ENCODE assay signal across 8 mouse cellular contexts in the genomic region with DNA sequence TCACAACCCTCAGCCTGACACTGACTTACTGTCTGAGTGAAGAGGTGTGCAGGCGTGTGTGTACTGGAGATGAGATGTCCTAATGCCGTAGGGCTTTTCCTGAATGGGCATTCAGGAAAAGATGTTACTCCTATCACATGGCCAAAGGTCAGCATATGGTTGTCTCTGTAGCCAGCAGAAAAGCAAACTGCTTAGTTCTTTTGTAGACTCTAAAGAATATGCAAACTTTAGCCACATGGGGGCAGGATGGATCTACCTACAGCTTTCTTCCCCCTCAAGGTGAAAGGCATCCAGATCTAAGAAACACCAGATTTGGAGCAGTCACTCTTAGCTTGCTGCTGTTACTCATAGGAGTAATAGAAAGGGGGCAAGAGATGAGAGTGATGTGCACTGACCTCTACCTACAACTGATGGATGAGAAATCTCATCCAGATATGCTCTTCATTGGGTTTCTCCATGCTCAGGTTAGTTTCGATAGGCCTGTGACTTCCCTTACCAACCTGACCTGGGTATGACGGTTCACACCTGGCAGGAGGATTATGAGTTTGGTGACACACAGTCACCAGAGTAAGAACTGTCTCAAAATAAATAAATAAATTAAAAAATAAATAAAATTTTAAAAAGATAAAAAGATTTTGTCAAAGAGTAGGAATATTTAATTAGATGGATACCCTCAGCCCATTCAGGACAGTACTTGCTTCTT.
DNase-seq lines count a peak whose midpoint lies in the region; ATAC-seq and TF ChIP-seq lines count a peak whose summit lies in the region.

No protein-coding gene starts in this region.

- H3K9me3 ChIP-seq in hindbrain, postnatal 0 days (ENCODE audit: low read length) = no peaks in the 10 kb centered on the region
- H3K9me3 ChIP-seq in lung, postnatal 0 days (ENCODE audit: low read length) = no peaks in the 10 kb centered on the region

- H3K4me2 ChIP-seq in hindbrain, postnatal 0 days (ENCODE audit: low read depth, low read length) = no peak overlapping the region
- no peak overlapping the region for H3K4me2 ChIP-seq in lung, postnatal 0 days (replicated peaks; ENCODE audit: low read depth, low read length)

- peak; percentile 62; the same call in 1 of the 2 replicates for ATAC-seq in hindbrain, postnatal 0 days
- no peak; the same call in 1 of the 2 replicates for ATAC-seq in lung, postnatal 0 days

- H3K27me3 ChIP-seq in hindbrain, postnatal 0 days (ENCODE audit: insufficient read depth, low read length) = no peaks in the 10 kb centered on the region
- no peaks in the 10 kb centered on the region for H3K27me3 ChIP-seq in lung, postnatal 0 days (replicated peaks; ENCODE audit: insufficient read depth, low read length)

- DNase-seq in adrenal gland, adult (ENCODE audit: inconsistent age in 2 of 2, low spot score in 1 of 2) = peak; percentile 46 to 93
- no peak for DNase-seq in adrenal gland, adult 8-10 months
- peak; percentile 52 for DNase-seq in thymus, postnatal 0 days (ENCODE audit: low spot score)
- DNase-seq in thymus, adult 18-20 months = no peak
- DNase-seq in embryo, embryonic 10.5 days (ENCODE audit: low spot score) = peak; percentile 84
- DNase-seq in hindbrain, postnatal 0 days (ENCODE audit: low spot score) = peak; percentile 84
- peak; percentile 73 for DNase-seq in lung, postnatal 0 days (ENCODE audit: low spot score)
- DNase-seq in spleen, adult 12 weeks (ENCODE audit: low spot score) = peak; percentile 14

- peak; percentile 78 for TF ChIP-seq CTCF in hindbrain, postnatal 0 days (IDR thresholded peaks at IDR 0.05; ENCODE audit: low read depth)
- peak; percentile 82 for TF ChIP-seq CTCF in lung, postnatal 0 days (IDR thresholded peaks at IDR 0.05)

- TF ChIP-seq EP300 in lung, postnatal 0 days (IDR thresholded peaks at IDR 0.05) = no peak

- no peaks in the 10 kb centered on the region for H3K4me1 ChIP-seq in hindbrain, postnatal 0 days (ENCODE audit: insufficient read depth, low read length)
- no peaks in the 10 kb centered on the region for H3K4me1 ChIP-seq in lung, postnatal 0 days (ENCODE audit: insufficient read depth, low read depth, low read length)

- H3K4me3 ChIP-seq in hindbrain, postnatal 0 days (ENCODE audit: low read length) = no peak overlapping the region
- no peak overlapping the region for H3K4me3 ChIP-seq in lung, postnatal 0 days (ENCODE audit: low read depth, low read length)

- 72% methylated on average over 4 of the region's 4 CpGs for WGBS in hindbrain, postnatal 0 days
- 61% methylated on average over 4 of the region's 4 CpGs for WGBS in lung, postnatal 0 days

- no peak overlapping the region for H3K9ac ChIP-seq in hindbrain, postnatal 0 days (replicated peaks; ENCODE audit: low read length)
- H3K9ac ChIP-seq in lung, postnatal 0 days (replicated peaks; ENCODE audit: low read depth) = no peak overlapping the region

- H3K27ac ChIP-seq in hindbrain, postnatal 0 days = no peak overlapping the region
- no peak overlapping the region for H3K27ac ChIP-seq in lung, postnatal 0 days (ENCODE audit: low read length)

- no peaks in the 10 kb centered on the region for H3K36me3 ChIP-seq in hindbrain, postnatal 0 days (ENCODE audit: insufficient read depth, low read length)
- H3K36me3 ChIP-seq in lung, postnatal 0 days (ENCODE audit: insufficient read depth, low read length) = no peaks in the 10 kb centered on the region

Comparison
In these comparisons a context has a peak if more than half of its experiments do, and no peak if none do; other contexts are left out.
1. DNase-seq: peak in adrenal gland, adult (2 of 2), thymus, postnatal 0 days (single experiment), embryo, embryonic 10.5 days (single experiment), hindbrain, postnatal 0 days (single experiment), lung, postnatal 0 days (single experiment) and spleen, adult 12 weeks (single experiment); none in adrenal gland, adult 8-10 months (single experiment) and thymus, adult 18-20 months (0 of 2).